Mouse (Mus musculus) forebrain, postnatal 0 days (tissue): ENCODE measurements around the gene Daam1. TPM values are rescaled to one million over a fixed set of nuclear protein-coding genes. Genes with fewer than 3 reads are reported as not detected.

Experiments used
- ATAC-seq: fragments of 200-750 bp; cut with Nextera tagmentation; 2 replicates; pipeline ENCODE4 v1.8.0; 2017; ENCODE audit warnings: mild to moderate bottlenecking, moderate library complexity
- DNase-seq: peaks from one replicate; pipeline ENCODE4 v3.0.0-alpha.2; 2015
- H3K27ac ChIP-seq: fragments of 300-500 bp; sonication (generic); 2 replicates; pipeline ENCODE4 v1.5.1; 2014; ENCODE audit warnings: low read depth, mild to moderate bottlenecking, antibody characterized with exemption, low read length, moderate library complexity, mixed read lengths
- H3K27me3 ChIP-seq: fragments of 300-500 bp; sonication (generic); 2 replicates; pipeline ENCODE4 v1.6.1; 2014; ENCODE audit warnings: mild to moderate bottlenecking, low read length, mixed read lengths; ENCODE audit not compliant: insufficient read depth
- H3K36me3 ChIP-seq: fragments of 300-500 bp; sonication (generic); 2 replicates; pipeline ENCODE4 v1.6.1; 2014; ENCODE audit warnings: mild to moderate bottlenecking, moderate library complexity; ENCODE audit not compliant: insufficient read depth
- H3K4me1 ChIP-seq: fragments of 300-500 bp; sonication (generic); 2 replicates; pipeline ENCODE4 v1.6.1; 2014; ENCODE audit warnings: antibody characterized with exemption; ENCODE audit not compliant: insufficient read depth
- H3K4me2 ChIP-seq: fragments of 300-500 bp; sonication (generic); 2 replicates; pipeline ENCODE4 v1.6.1; 2014; ENCODE audit warnings: low read depth, mild to moderate bottlenecking, moderate library complexity
- H3K4me3 ChIP-seq: fragments of 300-500 bp; sonication (generic); 2 replicates; pipeline ENCODE4 v1.5.1; 2014; ENCODE audit warnings: low read depth, low read length, mixed read lengths
- H3K9ac ChIP-seq: fragments of 300-500 bp; sonication (generic); 2 replicates; pipeline ENCODE4 v1.6.1; 2014; ENCODE audit warnings: mild to moderate bottlenecking
- H3K9me3 ChIP-seq: fragments of 300-500 bp; sonication (generic); 2 replicates; pipeline ENCODE4 v1.6.1; 2016; ENCODE audit warnings: low read length
- CTCF ChIP-seq: sonication (generic); IDR thresholded peaks from 2 replicates; pipeline ENCODE4 v1.5.1; 2016; ENCODE audit warnings: antibody characterized with exemption, control low read depth, low read depth
- WGBS: fragments of 180-500 bp; shearing (Covaris S2); extraction: QIAGEN DNeasy Blood & Tissue Kit; methylation state at CpG from one replicate; pipeline ENCODE4 v1.1.7; 2014; 5-methylcytosine and 5-hydroxymethylcytosine counted together
- polyA plus RNA-seq: library from polyadenylated mRNA; unstranded; fragments of >200 nt; fragmentation: Nextera tagmentation; extraction: Ambion mirVana; gene quantifications from 2 replicates; pipeline ENCODE4 v1.2.1, GENCODE M21; 2015
- total RNA-seq: library from RNA; depleted of rRNA; stranded (reverse); fragments of >200 nt; gene quantifications from 2 replicates; pipeline ENCODE4 v1.2.3, GENCODE M21; 2014

The Daam1 gene
- total and polyA plus RNA-seq, 2 experiments from 2014 or later: 25.2 to 93.6 TPM

GRCm38 (mm10) chr12:71889266-71889665, 58.4 kb downstream of the Daam1 start:
- TF ChIP-seq CTCF: no peak
- peaks cover 8% of the 10 kb centered on the region; the same call in 1 of the 2 replicates for H3K4me1 ChIP-seq

GRCm38 (mm10) chr12:71890282-71890681, 59.4 kb downstream of the Daam1 start:
- H3K9ac ChIP-seq: no peak overlapping the region

More at GRCm38 (mm10) chr12:71889266-71889665, 58.4 kb downstream of the Daam1 start:
- Histone ChIP-seq H3K4me3 (no peak overlapping the region), H3K4me2 (no peak overlapping the region), H3K27ac (no peak overlapping the region), H3K9me3 (no peaks in the 10 kb centered on the region), H3K36me3 (no peaks in the 10 kb centered on the region), H3K27me3 (no peaks in the 10 kb centered on the region), H3K9ac (no peak overlapping the region)
- DNase-seq (no peak), ATAC-seq (no peak)
- WGBS: 88% methylated on average over 8 of the region's 8 CpGs

GRCm38 (mm10) chr12:71891729-71892355, 61.0 kb downstream of the Daam1 start:
- Histone ChIP-seq H3K27me3 (no peaks in the 10 kb centered on the region), H3K9me3 (no peaks in the 10 kb centered on the region), H3K4me2 (no peak overlapping the region), H3K27ac (0 out of 2 replicates have a peak overlapping the region, but pooled peaks have one; percentile 21), H3K9ac (no peak overlapping the region), H3K4me3 (no peak overlapping the region), H3K36me3 (peaks cover 11% of the 10 kb centered on the region; the same call in 1 of the 2 replicates), H3K4me1 (peaks cover 4% of the 10 kb centered on the region; the same call in 1 of the 2 replicates)
- ATAC-seq: no peak
- no peak for DNase-seq
- 41% methylated on average over 7 of the region's 7 CpGs for WGBS
- no peak for TF ChIP-seq CTCF

More at GRCm38 (mm10) chr12:71890282-71890681, 59.4 kb downstream of the Daam1 start:
- no peaks in the 10 kb centered on the region for H3K9me3 ChIP-seq
- TF ChIP-seq CTCF: no peak
- H3K4me3 ChIP-seq: no peak overlapping the region
- H3K4me2 ChIP-seq: no peak overlapping the region
- H3K36me3 ChIP-seq: no peaks in the 10 kb centered on the region
- no peaks in the 10 kb centered on the region for H3K27me3 ChIP-seq
- peaks cover 8% of the 10 kb centered on the region; the same call in 1 of the 2 replicates for H3K4me1 ChIP-seq
- 96% methylated on average over 1 of the region's 1 CpGs for WGBS
- DNase-seq (no peak), ATAC-seq (no peak)
- H3K27ac ChIP-seq: no peak overlapping the region

GRCm38 (mm10) chr12:71892996-71893605, 62.2 kb downstream of the Daam1 start:
- no peak for TF ChIP-seq CTCF
- Histone ChIP-seq H3K4me2 (no peak overlapping the region), H3K27ac (no peak overlapping the region), H3K27me3 (no peaks in the 10 kb centered on the region), H3K4me1 (peaks cover 4% of the 10 kb centered on the region; the same call in 1 of the 2 replicates), H3K4me3 (no peak overlapping the region), H3K9me3 (no peaks in the 10 kb centered on the region), H3K9ac (no peak overlapping the region), H3K36me3 (peaks cover 19% of the 10 kb centered on the region; the same call in 1 of the 2 replicates)
- 54% methylated on average over 9 of the region's 9 CpGs for WGBS
- no peak for DNase-seq
- no peak for ATAC-seq

- Histone ChIP-seq H3K9ac (no peak overlapping the region), H3K4me1 (no peaks in the 10 kb centered on the region), H3K27me3 (no peaks in the 10 kb centered on the region), H3K4me3 (no peak overlapping the region), H3K4me2 (no peak overlapping the region), H3K27ac (peak overlapping the region; percentile 45; the same call in 1 of the 2 replicates), H3K9me3 (no peaks in the 10 kb centered on the region), H3K36me3 (peaks cover 24% of the 10 kb centered on the region)
- no peak for TF ChIP-seq CTCF
- no peak for DNase-seq
- WGBS: 85% methylated on average over 5 of the region's 5 CpGs
- ATAC-seq: no peak
Observed at GRCm38 (mm10) chr12:71898231-71898630, 67.4 kb downstream of the Daam1 start.

- no peaks in the 10 kb centered on the region for H3K27me3 ChIP-seq
- no peak overlapping the region for H3K4me3 ChIP-seq
- peaks cover 25% of the 10 kb centered on the region for H3K36me3 ChIP-seq
- H3K9me3 ChIP-seq: no peaks in the 10 kb centered on the region
- peak overlapping the region; percentile 45; the same call in 1 of the 2 replicates for H3K27ac ChIP-seq
- DNase-seq (no peak), ATAC-seq (no peak)
- TF ChIP-seq CTCF: no peak
- H3K4me1 ChIP-seq: no peaks in the 10 kb centered on the region
- H3K4me2 ChIP-seq: no peak overlapping the region
- H3K9ac ChIP-seq: no peak overlapping the region
- 52% methylated on average over 7 of the region's 7 CpGs for WGBS
Observed at GRCm38 (mm10) chr12:71898666-71899520, 68.0 kb downstream of the Daam1 start.
